Mouse (Mus musculus) small intestine, adult 2 months (tissue): ENCODE measurements around the gene Dennd1a. TPM values are rescaled to one million over a fixed set of nuclear protein-coding genes. Genes with fewer than 3 reads are reported as not detected.

Experiments used
- H3K27ac ChIP-seq: fragments of 200-500 bp; 2 replicates; pipeline ENCODE4 v1.5.1; 2012; ENCODE audit warnings: low read depth, low read length, control low read depth, inconsistent platforms; ENCODE audit not compliant: insufficient read depth
- H3K27me3 ChIP-seq: fragments of 200-500 bp; 2 replicates; pipeline ENCODE4 v1.6.1; 2012; ENCODE audit warnings: mild to moderate bottlenecking, moderate library complexity, low read length, inconsistent platforms; ENCODE audit not compliant: control insufficient read depth, insufficient read depth
- H3K36me3 ChIP-seq: fragments of 200-500 bp; 2 replicates; pipeline ENCODE4 v1.6.1; 2012; ENCODE audit warnings: mild to moderate bottlenecking, low read length, control low read depth, inconsistent platforms; ENCODE audit not compliant: control insufficient read depth, insufficient read depth
- H3K4me1 ChIP-seq: fragments of 200-500 bp; 2 replicates; pipeline ENCODE4 v1.6.1; 2012; ENCODE audit warnings: low read length, inconsistent platforms, mixed read lengths; ENCODE audit not compliant: control insufficient read depth, insufficient read depth, insufficient read length
- H3K4me3 ChIP-seq: fragments of 200-500 bp; 2 replicates; pipeline ENCODE4 v1.5.1; 2012; ENCODE audit warnings: low read depth, mild to moderate bottlenecking, control low read depth, inconsistent platforms, low read length, moderate library complexity
- CTCF ChIP-seq: fragments of 200-500 bp; IDR thresholded peaks from 2 replicates; pipeline ENCODE4 v1.5.1; 2012; ENCODE audit warnings: low read depth, mild to moderate bottlenecking, control low read depth, inconsistent platforms, low read length, moderate library complexity, mixed read lengths; ENCODE audit not compliant: insufficient replicate concordance, insufficient read length; ENCODE audit errors: extremely low read depth
- POLR2A ChIP-seq: fragments of 200-500 bp; IDR thresholded peaks from 2 replicates; pipeline ENCODE4 v1.6.1; 2012; ENCODE audit warnings: low read depth, mild to moderate bottlenecking, control low read depth, inconsistent platforms, low read length, moderate library complexity
- WGBS: fragments of 180-500 bp; shearing (Covaris S2); methylation state at CpG from one replicate; pipeline ENCODE4 v1.1.7; 2018; 5-methylcytosine and 5-hydroxymethylcytosine counted together
- polyA plus RNA-seq: library from polyadenylated mRNA; depleted of rRNA; stranded (reverse); fragments of >200 nt; gene quantifications from 2 replicates; pipeline ENCODE4 v1.2.3, GENCODE M21; 2012

Dennd1a gene
- polyA plus RNA-seq, 1 experiment = 8.2 TPM

DNA sequence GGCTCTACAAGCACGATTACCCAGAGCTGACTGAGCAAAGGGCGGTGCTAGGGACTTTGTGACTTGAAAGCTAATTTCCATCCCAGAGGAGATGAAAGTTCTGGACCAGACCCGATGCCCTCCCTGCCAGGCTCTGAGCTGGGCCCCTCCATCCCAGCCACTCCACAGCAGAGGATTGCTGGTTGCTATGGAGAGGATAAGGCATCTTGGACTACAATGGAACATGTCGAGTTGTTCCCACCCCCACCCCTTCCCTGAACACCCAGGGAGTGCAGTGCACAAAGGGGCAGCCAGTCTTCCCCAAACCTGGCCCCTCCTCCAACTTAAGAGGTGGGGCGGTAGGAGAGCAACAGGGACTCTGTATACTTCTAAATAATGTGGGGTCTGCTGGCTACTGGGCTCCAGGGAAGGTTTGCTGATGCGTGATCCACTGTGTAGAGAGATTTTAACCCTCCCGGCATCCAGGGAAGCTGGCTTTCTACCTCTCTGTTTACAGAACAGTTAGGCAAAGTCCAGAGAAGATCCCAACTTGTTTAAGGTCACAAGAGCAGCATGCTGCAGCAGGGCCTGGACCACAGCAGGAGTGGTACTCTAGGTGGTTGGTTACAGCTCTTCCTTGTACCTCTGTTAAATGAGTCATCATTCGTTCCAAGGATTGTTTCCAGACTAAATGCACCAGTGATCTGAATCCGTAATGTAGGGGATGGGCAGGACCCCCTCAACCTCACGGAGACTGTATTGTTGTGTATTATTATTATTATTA lies 509.1 kb downstream of the Dennd1a start:
- no peak overlapping the region for H3K4me3 ChIP-seq
- TF ChIP-seq CTCF (no peak), POLR2A (no peak)
- no peaks in the 10 kb centered on the region for H3K27me3 ChIP-seq
- H3K4me1 ChIP-seq = peaks cover 3% of the 10 kb centered on the region; the same call in 1 of the 2 replicates
- 64% methylated on average over 10 of the region's 10 CpGs for WGBS
- H3K27ac ChIP-seq = no peak overlapping the region
- no peaks in the 10 kb centered on the region for H3K36me3 ChIP-seq

DNA sequence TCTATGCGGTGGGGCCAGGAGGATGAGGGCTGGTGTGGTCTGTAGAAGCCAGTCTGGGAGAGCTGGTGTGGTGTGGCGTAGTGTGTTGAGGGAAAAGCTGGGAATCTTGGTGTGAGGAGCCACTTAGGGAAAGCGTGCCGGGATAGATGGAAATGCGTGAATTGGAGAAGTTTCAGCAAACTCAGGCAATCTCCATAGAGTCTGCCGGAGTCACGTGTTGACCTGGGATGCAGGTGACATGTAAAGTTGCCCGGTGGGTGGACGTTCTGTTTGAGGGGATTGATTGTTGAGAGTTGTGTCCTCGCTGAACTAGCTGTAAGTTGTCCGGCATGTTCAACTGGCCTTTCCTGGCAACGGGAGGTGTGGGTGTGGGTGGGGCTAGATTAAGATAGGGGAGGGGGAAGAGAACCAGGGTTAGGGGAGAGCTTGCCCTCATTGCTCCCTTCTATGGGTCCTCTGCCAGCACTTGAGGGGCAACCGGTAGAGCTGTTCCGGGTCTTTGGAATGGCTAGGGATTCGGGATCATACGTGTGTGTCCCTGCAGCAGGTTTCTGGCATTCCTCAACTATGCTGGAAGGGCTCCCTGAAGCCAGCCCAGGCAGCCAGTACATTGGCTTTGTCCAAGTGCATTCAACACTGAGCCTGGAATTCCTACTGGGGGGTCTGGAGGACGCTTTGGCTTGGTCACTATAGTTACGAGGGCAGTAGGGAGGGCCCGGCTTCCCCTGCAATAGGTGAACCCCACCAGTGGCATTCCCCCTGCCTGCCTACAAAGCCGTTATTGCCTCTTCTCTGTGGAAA lies 510.4 kb downstream of the Dennd1a start:
- Histone ChIP-seq H3K27me3 (no peaks in the 10 kb centered on the region), H3K27ac (no peak overlapping the region), H3K36me3 (no peaks in the 10 kb centered on the region), H3K4me1 (peaks cover 3% of the 10 kb centered on the region; the same call in 1 of the 2 replicates), H3K4me3 (no peak overlapping the region)
- TF ChIP-seq CTCF = no peak
- no peak for TF ChIP-seq POLR2A
- WGBS = 47% methylated on average over 20 of the region's 20 CpGs

DNA sequence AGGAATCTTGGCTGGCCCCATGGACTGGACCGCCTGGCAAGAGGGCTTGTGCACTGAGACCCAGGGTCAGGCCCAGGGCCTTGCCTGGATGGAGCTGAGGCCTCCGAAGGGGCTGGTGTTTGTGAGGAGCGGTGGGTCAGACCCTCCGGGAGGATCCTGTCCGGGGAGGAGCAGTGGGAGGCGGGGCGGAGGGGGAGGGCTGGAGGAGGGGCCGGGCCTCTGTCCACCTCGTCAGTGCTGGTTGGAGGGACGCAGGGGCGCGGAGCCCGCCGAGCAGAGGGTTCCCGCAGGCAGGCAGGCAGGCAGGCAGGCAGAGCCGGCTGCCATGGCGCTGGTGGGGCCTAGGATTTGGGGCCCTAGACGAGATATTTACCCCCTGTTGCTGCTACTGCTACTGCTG lies 511.2 kb downstream of the Dennd1a start, which contains the start of gene Crb2:
Gene Crb2 (plus strand): TSS at position 234 of the 400 bp plus-strand sequence.
- Histone ChIP-seq H3K4me3 (no peak within 1 kb of the TSS), H3K4me1 (peaks cover 3% of the 10 kb centered on the region; the same call in 1 of the 2 replicates), H3K27me3 (no peaks in the 10 kb centered on the region), H3K36me3 (no peaks in the 10 kb centered on the region), H3K27ac (no peak within 1 kb of the TSS)
- no peak for TF ChIP-seq POLR2A
- TF ChIP-seq CTCF = no peak
- WGBS = 16% methylated on average over 18 of the region's 18 CpGs

DNA sequence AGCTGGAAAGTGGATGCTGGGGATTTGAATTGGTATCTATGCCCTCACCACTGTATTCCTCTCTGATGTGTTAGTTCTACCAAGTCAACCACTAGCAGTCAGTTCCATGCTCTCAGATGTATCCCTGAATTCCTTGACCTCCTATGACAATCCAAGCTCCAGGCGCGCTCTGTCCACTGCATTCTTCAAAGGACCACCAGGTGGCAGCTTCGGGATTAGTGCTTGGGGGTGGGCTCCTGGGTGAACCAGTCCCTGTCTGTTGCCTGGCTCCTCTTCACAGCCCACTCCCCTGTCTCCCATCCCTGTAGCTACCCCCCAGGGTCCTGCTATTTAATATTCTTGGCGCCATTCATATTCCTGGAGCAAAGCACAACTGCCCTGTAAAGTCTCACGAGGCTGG lies 512.6 kb downstream of the Dennd1a start:
- no peaks in the 10 kb centered on the region for H3K27me3 ChIP-seq
- H3K4me3 ChIP-seq = no peak overlapping the region
- H3K36me3 ChIP-seq = no peaks in the 10 kb centered on the region
- WGBS = 46% methylated on average over 5 of the region's 5 CpGs
- TF ChIP-seq POLR2A (no peak), CTCF (peak; percentile 42; the same call in 1 of the 2 replicates)
- H3K4me1 ChIP-seq = no peaks in the 10 kb centered on the region
- H3K27ac ChIP-seq = no peak overlapping the region

DNA sequence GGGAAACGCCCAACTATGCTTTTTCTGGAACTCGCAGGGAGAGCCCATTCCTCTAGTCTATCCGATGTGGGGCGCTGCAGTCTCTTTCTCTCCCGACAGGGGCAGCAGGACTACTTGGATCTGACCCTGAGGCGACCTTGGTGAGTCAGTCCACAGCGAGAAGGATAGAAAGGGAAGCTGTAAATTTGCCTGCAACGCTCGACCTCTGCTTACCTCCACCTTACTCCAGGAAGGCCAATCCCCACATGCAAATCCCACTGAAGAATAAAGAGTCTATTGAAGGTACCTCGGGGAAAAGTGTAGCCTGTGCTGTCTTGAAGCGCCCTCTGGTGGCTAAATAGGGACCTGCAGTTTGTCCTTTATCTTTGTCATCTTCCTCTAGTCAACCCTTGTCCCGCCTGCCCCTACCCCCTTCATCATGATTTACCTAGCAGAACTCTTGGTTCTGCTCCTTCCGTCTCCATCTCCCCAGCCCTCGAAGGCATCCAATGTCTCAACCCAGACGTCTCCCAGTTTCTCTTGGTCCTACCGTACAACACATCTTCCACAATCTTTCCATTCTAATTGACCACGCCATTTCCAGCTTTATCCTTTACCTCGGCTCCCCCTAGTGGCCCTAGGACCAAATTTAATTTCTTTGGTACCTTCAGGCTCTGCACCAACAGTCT lies 515.4 kb downstream of the Dennd1a start:
- 1% methylated on average over 18 of the region's 18 CpGs for WGBS

DNA sequence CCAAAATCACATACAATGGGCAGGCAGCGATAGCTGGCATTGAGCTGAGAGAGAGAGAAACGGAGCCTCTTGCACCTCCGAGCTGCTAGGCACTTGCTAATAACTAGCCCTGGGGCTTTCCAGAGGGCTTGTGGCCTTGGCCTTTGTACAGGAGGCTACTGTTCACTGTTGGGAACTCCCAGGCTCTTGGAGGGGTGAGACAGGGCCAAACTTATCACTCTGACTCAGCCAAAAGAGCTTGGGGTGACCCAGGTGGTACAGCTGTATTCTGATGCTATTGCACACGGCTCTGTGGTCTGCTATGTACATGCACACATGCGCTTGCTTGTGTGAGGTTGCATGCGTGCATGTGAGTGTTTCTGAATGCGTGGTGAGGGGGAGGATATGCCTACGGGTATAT lies 517.4 kb downstream of the Dennd1a start:
- Histone ChIP-seq H3K4me3 (no peak overlapping the region), H3K4me1 (peaks cover 5% of the 10 kb centered on the region; the same call in 1 of the 2 replicates), H3K27me3 (no peaks in the 10 kb centered on the region), H3K36me3 (no peaks in the 10 kb centered on the region), H3K27ac (no peak overlapping the region)
- no peak for TF ChIP-seq CTCF
- no peak for TF ChIP-seq POLR2A
- 88% methylated on average over 8 of the region's 8 CpGs for WGBS

More for the DNA sequence above, 515.4 kb downstream of the Dennd1a start:
- TF ChIP-seq CTCF (peak; percentile 86), POLR2A (peak; percentile 37; the same call in 1 of the 2 replicates)
- H3K36me3 ChIP-seq = no peaks in the 10 kb centered on the region
- no peaks in the 10 kb centered on the region for H3K4me1 ChIP-seq
- peak overlapping the region; percentile 59 for H3K4me3 ChIP-seq
- H3K27ac ChIP-seq = no peak overlapping the region
- H3K27me3 ChIP-seq = no peaks in the 10 kb centered on the region

DNA sequence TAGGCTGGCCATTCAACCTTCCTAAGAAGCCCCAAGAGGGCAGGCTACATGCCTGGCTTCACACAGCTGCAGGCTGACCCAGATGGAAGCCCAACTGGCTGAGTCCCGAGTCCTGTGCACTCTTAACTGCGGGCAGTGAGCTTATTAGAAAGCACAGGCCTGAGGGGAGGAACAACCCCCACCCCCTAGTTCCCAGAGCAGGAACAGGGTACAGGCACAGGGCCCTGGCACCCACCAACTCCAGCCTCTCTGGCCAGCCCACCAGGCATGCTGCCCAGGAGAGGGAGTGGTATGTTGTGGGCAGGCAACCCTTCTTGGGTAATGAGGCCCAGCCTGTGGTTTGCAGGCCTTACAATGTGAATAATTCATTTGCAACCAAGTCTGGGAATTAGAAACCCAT lies 518.3 kb downstream of the Dennd1a start:
- peaks cover 5% of the 10 kb centered on the region; the same call in 1 of the 2 replicates for H3K4me1 ChIP-seq
- H3K4me3 ChIP-seq = no peak overlapping the region
- no peak for TF ChIP-seq CTCF
- no peak for TF ChIP-seq POLR2A
- H3K36me3 ChIP-seq = no peaks in the 10 kb centered on the region
- H3K27me3 ChIP-seq = no peaks in the 10 kb centered on the region
- no peak overlapping the region for H3K27ac ChIP-seq
- 84% methylated on average over 2 of the region's 2 CpGs for WGBS
